Mouse (Mus musculus) testis, adult 2 months (tissue): ENCODE results near the gene U2af1.

Experiments
- CTCF ChIP-seq: fragments of 200-500 bp; IDR thresholded peaks from 2 replicates; pipeline ENCODE4 v1.5.1; 2012; ENCODE audit warnings: low read depth, mild to moderate bottlenecking, inconsistent platforms, low read length, moderate library complexity; ENCODE audit not compliant: control insufficient read depth, insufficient read depth, insufficient replicate concordance
- POLR2A ChIP-seq: fragments of 200-500 bp; IDR thresholded peaks from 2 replicates; pipeline ENCODE4 v1.6.1; 2012; ENCODE audit warnings: low read depth, mild to moderate bottlenecking, inconsistent platforms, low read length, moderate library complexity; ENCODE audit not compliant: control insufficient read depth

DNA sequence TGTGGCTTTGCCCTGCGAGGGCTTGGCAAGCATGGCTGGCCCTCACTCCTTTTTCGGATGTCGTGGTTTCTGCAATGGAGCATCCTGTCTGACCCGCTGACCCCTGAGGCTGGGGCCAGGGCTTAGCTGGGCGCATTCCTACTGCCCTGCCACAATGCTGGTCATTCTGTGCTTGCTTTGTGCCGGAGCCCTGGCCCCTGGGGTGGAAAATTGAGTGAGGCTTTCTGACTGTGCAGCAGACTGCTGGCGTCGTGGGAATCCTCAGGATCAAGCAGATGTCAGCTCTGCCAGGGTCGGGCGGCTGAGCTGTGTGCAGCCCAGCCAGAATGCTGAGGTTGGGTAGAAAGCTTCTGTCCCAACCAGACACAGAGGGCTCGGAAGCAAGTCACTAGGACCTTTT, 11.5 kb upstream of the U2af1 start:
- no peak for TF ChIP-seq CTCF
- no peak for TF ChIP-seq POLR2A
